Mouse (Mus musculus): Measurements from ENCODE around the gene Bach1. TPM values are rescaled to one million over a fixed set of nuclear protein-coding genes. Genes with fewer than 3 reads are reported as not detected.
A peak's percentile ranks its signal among the peaks of the same experiment; 100 is the strongest.

The Bach1 gene
- total and polyA plus RNA-seq, 2 experiments, result 8.2 to 28.9 TPM

GRCm38 (mm10) chr16:87758016-87758415, 59.3 kb downstream of the Bach1 start:
- DNase-seq (ENCODE audit: extremely low read depth, low read depth, low spot score), result peak; percentile 31
- TF ChIP-seq POLR2A (IDR thresholded peaks at IDR 0.05; ENCODE audit: extremely low read depth, insufficient read depth, low read length), result no peak
- TF ChIP-seq CTCF (IDR thresholded peaks at IDR 0.05; ENCODE audit: low read depth, low read length), result no peak
- Histone ChIP-seq H3K9ac (ENCODE audit: low read depth, low read length) (no peak overlapping the region), H3K27me3 (ENCODE audit: control insufficient read depth, insufficient read depth, low read length) (peaks cover 18% of the 10 kb centered on the region; the same call in 1 of the 2 replicates), H3K27ac (replicated peaks; ENCODE audit: insufficient read depth, low read depth, low read length) (no peak overlapping the region), H3K36me3 (ENCODE audit: control insufficient read depth, insufficient read depth, low read length) (no peaks in the 10 kb centered on the region), H3K79me2 (ENCODE audit: control insufficient read depth, insufficient read depth, low read length) (no peaks in the 10 kb centered on the region), H3K4me3 (ENCODE audit: insufficient read depth, low read depth, low read length) (no peak overlapping the region), H3K4me1 (ENCODE audit: control insufficient read depth, insufficient read depth, low read length) (peaks cover 4% of the 10 kb centered on the region; the same call in 1 of the 2 replicates)
- 65% methylated on average over 11 of the region's 11 CpGs for WGBS

- 86% methylated on average over 15 of the region's 15 CpGs for WGBS
These were observed 65.9 kb downstream of the Bach1 start for GRCm38 (mm10) chr16:87764668-87765109.

GRCm38 (mm10) chr16:87765984-87766383, 67.2 kb downstream of the Bach1 start:
- DNase-seq (ENCODE audit: extremely low read depth, low read depth, low spot score), result no peak
- Histone ChIP-seq H3K27ac (replicated peaks; ENCODE audit: insufficient read depth, low read depth, low read length) (no peak overlapping the region), H3K9ac (ENCODE audit: low read depth, low read length) (no peak overlapping the region), H3K27me3 (ENCODE audit: control insufficient read depth, insufficient read depth, low read length) (peaks cover 3% of the 10 kb centered on the region; the same call in 1 of the 2 replicates), H3K4me3 (ENCODE audit: insufficient read depth, low read depth, low read length) (no peak overlapping the region), H3K36me3 (ENCODE audit: control insufficient read depth, insufficient read depth, low read length) (no peaks in the 10 kb centered on the region), H3K79me2 (ENCODE audit: control insufficient read depth, insufficient read depth, low read length) (no peaks in the 10 kb centered on the region), H3K4me1 (ENCODE audit: control insufficient read depth, insufficient read depth, low read length) (no peaks in the 10 kb centered on the region)
- no peak for TF ChIP-seq CTCF (IDR thresholded peaks at IDR 0.05; ENCODE audit: low read depth, low read length)
- TF ChIP-seq POLR2A (IDR thresholded peaks at IDR 0.05; ENCODE audit: extremely low read depth, insufficient read depth, low read length), result no peak
- WGBS, result 41% methylated on average over 8 of the region's 8 CpGs

More at GRCm38 (mm10) chr16:87764668-87765109, 65.9 kb downstream of the Bach1 start:
- Histone ChIP-seq H3K27ac (replicated peaks; ENCODE audit: insufficient read depth, low read depth, low read length) (no peak overlapping the region), H3K27me3 (ENCODE audit: control insufficient read depth, insufficient read depth, low read length) (peaks cover 11% of the 10 kb centered on the region; the same call in 1 of the 2 replicates), H3K4me1 (ENCODE audit: control insufficient read depth, insufficient read depth, low read length) (no peaks in the 10 kb centered on the region), H3K36me3 (ENCODE audit: control insufficient read depth, insufficient read depth, low read length) (no peaks in the 10 kb centered on the region), H3K79me2 (ENCODE audit: control insufficient read depth, insufficient read depth, low read length) (no peaks in the 10 kb centered on the region), H3K9ac (ENCODE audit: low read depth, low read length) (no peak overlapping the region), H3K4me3 (ENCODE audit: insufficient read depth, low read depth, low read length) (no peak overlapping the region)
- DNase-seq (ENCODE audit: extremely low read depth, low read depth, low spot score), result no peak
- TF ChIP-seq CTCF (IDR thresholded peaks at IDR 0.05; ENCODE audit: low read depth, low read length) (no peak), POLR2A (IDR thresholded peaks at IDR 0.05; ENCODE audit: extremely low read depth, insufficient read depth, low read length) (no peak)

GRCm38 (mm10) chr16:87770576-87770975, 71.8 kb downstream of the Bach1 start:
- Histone ChIP-seq H3K9ac (ENCODE audit: low read depth, low read length) (no peak overlapping the region), H3K27ac (replicated peaks; ENCODE audit: insufficient read depth, low read depth, low read length) (no peak overlapping the region), H3K4me1 (ENCODE audit: control insufficient read depth, insufficient read depth, low read length) (no peaks in the 10 kb centered on the region), H3K4me3 (ENCODE audit: insufficient read depth, low read depth, low read length) (no peak overlapping the region), H3K79me2 (ENCODE audit: control insufficient read depth, insufficient read depth, low read length) (no peaks in the 10 kb centered on the region), H3K36me3 (ENCODE audit: control insufficient read depth, insufficient read depth, low read length) (no peaks in the 10 kb centered on the region), H3K27me3 (ENCODE audit: control insufficient read depth, insufficient read depth, low read length) (no peaks in the 10 kb centered on the region)
- DNase-seq (ENCODE audit: extremely low read depth, low read depth, low spot score), result no peak
- TF ChIP-seq CTCF (IDR thresholded peaks at IDR 0.05; ENCODE audit: low read depth, low read length) (no peak), POLR2A (IDR thresholded peaks at IDR 0.05; ENCODE audit: extremely low read depth, insufficient read depth, low read length) (no peak)
- 86% methylated on average over 2 of the region's 2 CpGs for WGBS

- Histone ChIP-seq H3K79me2 (ENCODE audit: control insufficient read depth, insufficient read depth, low read length) (no peaks in the 10 kb centered on the region), H3K4me3 (ENCODE audit: insufficient read depth, low read depth, low read length) (no peak overlapping the region), H3K27ac (replicated peaks; ENCODE audit: insufficient read depth, low read depth, low read length) (no peak overlapping the region), H3K36me3 (ENCODE audit: control insufficient read depth, insufficient read depth, low read length) (no peaks in the 10 kb centered on the region), H3K4me1 (ENCODE audit: control insufficient read depth, insufficient read depth, low read length) (no peaks in the 10 kb centered on the region), H3K27me3 (ENCODE audit: control insufficient read depth, insufficient read depth, low read length) (0 out of 2 replicates have a peak, but pooled peaks cover 2% of the 10 kb centered on the region), H3K9ac (ENCODE audit: low read depth, low read length) (no peak overlapping the region)
- no peak for DNase-seq (ENCODE audit: extremely low read depth, low read depth, low spot score)
- 69% methylated on average over 4 of the region's 4 CpGs for WGBS
- TF ChIP-seq POLR2A (IDR thresholded peaks at IDR 0.05; ENCODE audit: extremely low read depth, insufficient read depth, low read length) (no peak), CTCF (IDR thresholded peaks at IDR 0.05; ENCODE audit: low read depth, low read length) (no peak)
These were observed 73.2 kb downstream of the Bach1 start for GRCm38 (mm10) chr16:87771926-87772325.

- peak; percentile 34 for DNase-seq (ENCODE audit: extremely low read depth, low read depth, low spot score)
- no peaks in the 10 kb centered on the region for H3K4me1 ChIP-seq (ENCODE audit: control insufficient read depth, insufficient read depth, low read length)
- WGBS, result 40% methylated on average over 3 of the region's 3 CpGs
- H3K27me3 ChIP-seq (ENCODE audit: control insufficient read depth, insufficient read depth, low read length), result 0 out of 2 replicates have a peak, but pooled peaks cover 2% of the 10 kb centered on the region
- no peak overlapping the region for H3K9ac ChIP-seq (ENCODE audit: low read depth, low read length)
- no peak overlapping the region for H3K4me3 ChIP-seq (ENCODE audit: insufficient read depth, low read depth, low read length)
- no peaks in the 10 kb centered on the region for H3K79me2 ChIP-seq (ENCODE audit: control insufficient read depth, insufficient read depth, low read length)
- TF ChIP-seq CTCF (IDR thresholded peaks at IDR 0.05; ENCODE audit: low read depth, low read length) (peak; percentile 82), POLR2A (IDR thresholded peaks at IDR 0.05; ENCODE audit: extremely low read depth, insufficient read depth, low read length) (no peak)
- no peak overlapping the region for H3K27ac ChIP-seq (replicated peaks; ENCODE audit: insufficient read depth, low read depth, low read length)
- H3K36me3 ChIP-seq (ENCODE audit: control insufficient read depth, insufficient read depth, low read length), result no peaks in the 10 kb centered on the region
These were observed 75.7 kb downstream of the Bach1 start for GRCm38 (mm10) chr16:87774398-87774797.
